Mouse (Mus musculus): Measurements from ENCODE around the gene Mre11a. TPM values are rescaled to one million over a fixed set of nuclear protein-coding genes. Genes with fewer than 3 reads are reported as not detected.

Gene Mre11a
- polyA plus RNA-seq, 1 experiment from 2014 or later = 40.5 TPM

DNA sequence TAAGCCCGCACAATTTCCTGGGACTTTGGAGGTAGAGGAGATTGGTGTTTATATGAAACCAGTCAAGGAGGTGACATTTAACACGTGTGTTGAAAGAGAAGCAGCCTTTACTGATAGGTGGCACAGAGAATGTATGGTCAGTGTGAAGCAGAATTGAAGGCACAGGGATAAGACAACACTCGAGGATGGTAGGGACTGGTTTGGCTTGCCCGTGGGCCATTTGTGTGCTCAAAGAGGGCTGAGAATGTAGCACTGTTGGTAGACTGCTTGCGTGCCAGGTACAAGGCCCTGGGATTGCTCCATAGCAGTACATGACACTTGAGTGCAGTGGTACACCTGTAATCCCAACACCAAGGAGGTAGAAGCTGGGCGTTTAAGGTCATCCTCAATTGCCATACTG is 2.9 kb downstream of the Mre11a start:
- Histone ChIP-seq H3K36me3 (ENCODE audit: control insufficient read depth, insufficient read depth, low read length) (peaks cover 3% of the 10 kb centered on the region; the same call in 1 of the 2 replicates), H3K4me2 (ENCODE audit: low read depth, low read length, severe bottlenecking) (no peak overlapping the region), H3K27me3 (ENCODE audit: control insufficient read depth, insufficient read depth, low read length) (no peaks in the 10 kb centered on the region), H3K4me3 (ENCODE audit: low read depth, low read length) (no peak overlapping the region), H3K9ac (ENCODE audit: low read length) (no peak overlapping the region), H3K27ac (ENCODE audit: low read depth, low read length) (no peak overlapping the region), H3K9me3 (ENCODE audit: control insufficient read depth, low read length) (no peaks in the 10 kb centered on the region), H3K4me1 (replicated peaks; ENCODE audit: control insufficient read depth, insufficient read depth, low read length) (no peaks in the 10 kb centered on the region)
- DNase-seq (ENCODE audit: low spot score) (no peak), ATAC-seq (replicated peaks; ENCODE audit: low FRiP score) (no peak)
- 94% methylated on average over 6 of the region's 6 CpGs for WGBS

DNA sequence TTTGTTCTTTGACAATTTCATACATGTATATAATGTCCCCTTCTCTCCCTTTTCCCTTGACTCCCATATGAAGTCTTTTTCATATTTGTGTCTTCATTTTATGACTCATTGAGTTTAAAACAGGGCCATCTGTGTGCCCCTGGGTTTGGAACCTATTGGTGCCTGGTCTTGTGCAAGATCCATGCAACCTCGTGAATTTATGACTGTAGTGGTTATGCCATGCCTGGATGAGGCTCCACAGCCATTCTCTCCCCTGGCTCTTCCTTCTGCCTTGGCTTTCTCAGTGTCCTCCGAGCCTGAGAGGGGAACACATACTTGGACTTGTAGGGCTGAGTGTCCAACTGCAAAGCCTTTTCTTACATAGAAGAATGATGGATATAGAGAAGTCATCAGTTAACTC is 21.3 kb downstream of the Mre11a start:
- ATAC-seq (replicated peaks; ENCODE audit: low FRiP score) (no peak), DNase-seq (ENCODE audit: low spot score) (no peak)
- WGBS = 87% methylated on average over 2 of the region's 2 CpGs
- no peaks in the 10 kb centered on the region for H3K4me1 ChIP-seq (replicated peaks; ENCODE audit: control insufficient read depth, insufficient read depth, low read length)
- H3K27ac ChIP-seq (ENCODE audit: low read depth, low read length) = no peak overlapping the region
- no peaks in the 10 kb centered on the region for H3K9me3 ChIP-seq (ENCODE audit: control insufficient read depth, low read length)
- peaks cover under 1% of the 10 kb centered on the region; the same call in 1 of the 2 replicates for H3K36me3 ChIP-seq (ENCODE audit: control insufficient read depth, insufficient read depth, low read length)
- H3K27me3 ChIP-seq (ENCODE audit: control insufficient read depth, insufficient read depth, low read length) = no peaks in the 10 kb centered on the region
- H3K4me2 ChIP-seq (ENCODE audit: low read depth, low read length, severe bottlenecking) = no peak overlapping the region
- H3K4me3 ChIP-seq (ENCODE audit: low read depth, low read length) = no peak overlapping the region
- H3K9ac ChIP-seq (ENCODE audit: low read length) = no peak overlapping the region

DNA sequence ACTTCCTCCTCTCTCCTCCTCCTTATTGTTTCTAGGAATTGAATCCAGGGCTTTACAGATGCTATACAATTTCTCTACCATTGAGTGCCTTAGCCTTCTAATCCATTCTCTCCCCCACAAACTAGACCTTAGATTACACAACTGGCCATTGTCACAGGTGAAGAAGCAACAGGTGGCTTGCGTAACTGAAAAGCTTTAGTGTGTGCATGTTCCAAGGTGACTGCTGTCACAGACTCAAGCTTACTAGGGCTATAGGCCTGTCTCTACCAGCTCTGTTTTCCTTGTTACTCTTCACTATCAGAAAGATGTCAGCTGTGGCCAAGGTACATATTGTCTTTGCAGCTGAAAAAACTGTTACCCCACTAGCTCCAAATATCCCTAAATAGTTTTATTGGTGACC is 22.3 kb downstream of the Mre11a start:
- 91% methylated on average over 1 of the region's 1 CpGs for WGBS
- Histone ChIP-seq H3K4me1 (replicated peaks; ENCODE audit: control insufficient read depth, insufficient read depth, low read length) (no peaks in the 10 kb centered on the region), H3K4me3 (ENCODE audit: low read depth, low read length) (no peak overlapping the region)

DNA sequence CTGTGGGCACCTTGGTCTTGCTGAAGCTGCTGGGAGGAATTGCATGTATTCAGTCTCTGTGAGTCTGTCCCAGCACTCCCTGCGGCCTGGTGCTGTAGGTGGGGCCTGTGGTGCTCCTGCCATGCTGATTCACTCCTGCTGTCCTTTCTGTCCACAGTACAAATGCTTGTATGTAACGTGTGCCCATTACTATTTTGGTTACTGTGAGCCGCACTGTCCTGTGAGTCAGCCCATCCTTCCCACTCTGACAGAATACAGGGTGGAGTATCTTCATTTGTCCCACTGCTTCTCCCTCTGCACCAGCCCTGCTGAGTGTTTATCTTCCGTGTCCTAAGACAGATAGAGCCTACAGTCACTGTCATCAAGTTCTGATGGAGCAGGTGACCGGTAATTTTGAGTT is 25.7 kb downstream of the Mre11a start:
- H3K4me1 ChIP-seq (replicated peaks; ENCODE audit: control insufficient read depth, insufficient read depth, low read length) = no peaks in the 10 kb centered on the region
- H3K4me2 ChIP-seq (ENCODE audit: low read depth, low read length, severe bottlenecking) = no peak overlapping the region
- H3K9me3 ChIP-seq (ENCODE audit: control insufficient read depth, low read length) = no peaks in the 10 kb centered on the region
- DNase-seq (ENCODE audit: low spot score) = no peak
- no peak overlapping the region for H3K9ac ChIP-seq (ENCODE audit: low read length)
- ATAC-seq (replicated peaks; ENCODE audit: low FRiP score) = no peak
- peaks cover 3% of the 10 kb centered on the region for H3K36me3 ChIP-seq (ENCODE audit: control insufficient read depth, insufficient read depth, low read length)
- H3K27ac ChIP-seq (ENCODE audit: low read depth, low read length) = no peak overlapping the region
- no peaks in the 10 kb centered on the region for H3K27me3 ChIP-seq (ENCODE audit: control insufficient read depth, insufficient read depth, low read length)
- H3K4me3 ChIP-seq (ENCODE audit: low read depth, low read length) = no peak overlapping the region
- WGBS = 96% methylated on average over 5 of the region's 5 CpGs

More for the DNA sequence above, 22.3 kb downstream of the Mre11a start:
- H3K36me3 ChIP-seq (ENCODE audit: control insufficient read depth, insufficient read depth, low read length) = no peaks in the 10 kb centered on the region; the same call in 1 of the 2 replicates
- no peak for ATAC-seq (replicated peaks; ENCODE audit: low FRiP score)
- no peaks in the 10 kb centered on the region for H3K9me3 ChIP-seq (ENCODE audit: control insufficient read depth, low read length)
- H3K27me3 ChIP-seq (ENCODE audit: control insufficient read depth, insufficient read depth, low read length) = no peaks in the 10 kb centered on the region
- DNase-seq (ENCODE audit: low spot score) = no peak
- no peak overlapping the region for H3K4me2 ChIP-seq (ENCODE audit: low read depth, low read length, severe bottlenecking)
- no peak overlapping the region for H3K27ac ChIP-seq (ENCODE audit: low read depth, low read length)
- H3K9ac ChIP-seq (ENCODE audit: low read length) = no peak overlapping the region

DNA sequence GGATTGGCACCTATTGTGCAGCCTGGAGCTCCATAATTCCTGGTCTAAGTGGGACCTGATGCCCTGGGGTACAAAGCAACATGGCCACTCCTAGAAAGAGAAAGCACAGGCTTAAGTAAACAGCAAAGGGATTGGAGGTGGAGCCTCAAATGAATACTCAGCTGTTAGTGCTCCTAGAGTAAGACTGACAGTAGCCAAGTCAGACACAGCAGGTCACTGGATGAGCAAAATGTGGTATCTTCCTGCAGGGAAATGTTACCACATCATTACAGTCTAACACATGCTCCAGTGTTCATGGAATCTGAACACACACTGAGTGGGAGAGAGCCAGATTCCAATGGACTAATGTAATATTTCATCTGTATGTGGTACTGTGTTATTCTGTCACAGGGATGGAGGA is 36.9 kb downstream of the Mre11a start:
- no peak overlapping the region for H3K4me2 ChIP-seq (ENCODE audit: low read depth, low read length, severe bottlenecking)
- H3K36me3 ChIP-seq (ENCODE audit: control insufficient read depth, insufficient read depth, low read length) = no peaks in the 10 kb centered on the region
- H3K4me1 ChIP-seq (replicated peaks; ENCODE audit: control insufficient read depth, insufficient read depth, low read length) = no peaks in the 10 kb centered on the region
- H3K27ac ChIP-seq (ENCODE audit: low read depth, low read length) = no peak overlapping the region
- H3K4me3 ChIP-seq (ENCODE audit: low read depth, low read length) = no peak overlapping the region
- no peaks in the 10 kb centered on the region for H3K27me3 ChIP-seq (ENCODE audit: control insufficient read depth, insufficient read depth, low read length)
- ATAC-seq (replicated peaks; ENCODE audit: low FRiP score) (no peak), DNase-seq (ENCODE audit: low spot score) (no peak)
- H3K9ac ChIP-seq (ENCODE audit: low read length) = no peak overlapping the region
- H3K9me3 ChIP-seq (ENCODE audit: control insufficient read depth, low read length) = no peaks in the 10 kb centered on the region

DNA sequence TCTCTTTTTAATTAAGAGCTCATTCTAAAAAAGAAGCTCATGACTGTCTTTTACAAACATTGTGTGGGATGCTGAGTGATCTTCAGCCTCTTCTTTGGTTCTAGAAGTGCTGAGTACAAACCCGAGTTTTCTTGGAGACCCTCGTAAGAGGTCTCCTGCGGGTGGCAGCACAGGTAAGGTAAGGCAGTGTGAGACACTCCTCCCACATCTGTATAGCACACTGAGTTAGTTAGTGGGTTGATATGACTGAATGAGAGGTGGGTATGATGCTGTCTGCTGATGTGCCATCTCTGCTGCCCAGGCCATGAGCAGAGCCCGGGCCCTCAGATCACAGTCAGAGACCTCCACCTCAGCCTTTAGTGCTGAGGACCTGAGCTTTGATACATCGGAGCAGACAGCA is 40.4 kb downstream of the Mre11a start:
- Histone ChIP-seq H3K9ac (ENCODE audit: low read length) (no peak overlapping the region), H3K27me3 (ENCODE audit: control insufficient read depth, insufficient read depth, low read length) (no peaks in the 10 kb centered on the region), H3K9me3 (ENCODE audit: control insufficient read depth, low read length) (no peaks in the 10 kb centered on the region), H3K4me2 (ENCODE audit: low read depth, low read length, severe bottlenecking) (no peak overlapping the region), H3K27ac (ENCODE audit: low read depth, low read length) (no peak overlapping the region), H3K4me3 (ENCODE audit: low read depth, low read length) (no peak overlapping the region), H3K36me3 (ENCODE audit: control insufficient read depth, insufficient read depth, low read length) (no peaks in the 10 kb centered on the region; the same call in 1 of the 2 replicates), H3K4me1 (replicated peaks; ENCODE audit: control insufficient read depth, insufficient read depth, low read length) (no peaks in the 10 kb centered on the region)
- ATAC-seq (replicated peaks; ENCODE audit: low FRiP score) (no peak), DNase-seq (ENCODE audit: low spot score) (no peak)
- 88% methylated on average over 5 of the region's 5 CpGs for WGBS

DNA sequence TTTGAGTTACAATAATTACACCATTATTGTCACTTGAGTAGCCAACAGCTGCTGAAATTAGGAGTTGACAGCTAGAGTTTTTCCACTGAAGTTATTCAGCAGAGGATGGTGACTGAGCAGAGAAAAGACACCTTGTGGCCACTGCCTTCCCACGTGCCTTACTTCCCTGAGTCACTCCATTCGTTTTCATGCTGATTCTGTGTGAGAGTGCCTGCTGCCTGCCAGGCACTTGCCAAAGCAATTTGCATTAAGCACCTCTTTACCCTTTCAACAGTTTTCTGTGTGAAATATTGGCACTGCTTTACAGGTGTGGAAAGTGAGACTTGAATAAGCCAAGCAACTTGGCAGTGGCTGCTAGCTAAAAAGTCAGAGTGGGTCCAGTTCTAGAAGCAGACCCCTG is 43.4 kb downstream of the Mre11a start:
- no peak for ATAC-seq (replicated peaks; ENCODE audit: low FRiP score)
- Histone ChIP-seq H3K36me3 (ENCODE audit: control insufficient read depth, insufficient read depth, low read length) (no peaks in the 10 kb centered on the region; the same call in 1 of the 2 replicates), H3K4me3 (ENCODE audit: low read depth, low read length) (no peak overlapping the region), H3K4me2 (ENCODE audit: low read depth, low read length, severe bottlenecking) (no peak overlapping the region), H3K4me1 (replicated peaks; ENCODE audit: control insufficient read depth, insufficient read depth, low read length) (no peaks in the 10 kb centered on the region), H3K9me3 (ENCODE audit: control insufficient read depth, low read length) (no peaks in the 10 kb centered on the region), H3K27me3 (ENCODE audit: control insufficient read depth, insufficient read depth, low read length) (no peaks in the 10 kb centered on the region), H3K9ac (ENCODE audit: low read length) (no peak overlapping the region), H3K27ac (ENCODE audit: low read depth, low read length) (no peak overlapping the region)
- DNase-seq (ENCODE audit: low spot score) = no peak
- WGBS = 90% methylated on average over 2 of the region's 2 CpGs

DNA sequence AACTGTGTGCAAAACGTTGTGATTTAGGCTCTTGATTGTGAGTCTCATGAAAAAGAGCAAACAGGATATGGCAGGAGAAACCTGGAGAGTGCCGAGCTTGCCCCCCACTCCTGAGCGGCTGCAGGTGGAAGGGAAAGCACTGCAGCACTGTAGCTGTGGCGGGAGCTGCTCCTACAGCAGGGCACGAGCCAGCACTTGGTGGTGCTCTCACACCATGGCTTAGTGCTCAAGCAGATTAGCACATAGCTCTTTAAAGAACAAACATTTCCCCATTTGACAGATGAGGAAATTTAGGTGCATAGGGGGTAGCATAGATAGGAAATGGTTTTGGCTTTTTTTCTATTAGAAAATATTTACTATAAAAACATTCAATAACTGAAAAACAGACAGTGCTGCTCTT is 47.6 kb downstream of the Mre11a start:
- no peaks in the 10 kb centered on the region; the same call in 1 of the 2 replicates for H3K36me3 ChIP-seq (ENCODE audit: control insufficient read depth, insufficient read depth, low read length)
- no peak for ATAC-seq (replicated peaks; ENCODE audit: low FRiP score)
- H3K27me3 ChIP-seq (ENCODE audit: control insufficient read depth, insufficient read depth, low read length) = no peaks in the 10 kb centered on the region
- no peak overlapping the region for H3K27ac ChIP-seq (ENCODE audit: low read depth, low read length)
- no peak overlapping the region for H3K4me3 ChIP-seq (ENCODE audit: low read depth, low read length)
- 85% methylated on average over 5 of the region's 5 CpGs for WGBS
- H3K4me2 ChIP-seq (ENCODE audit: low read depth, low read length, severe bottlenecking) = no peak overlapping the region
- no peak for DNase-seq (ENCODE audit: low spot score)
- H3K4me1 ChIP-seq (replicated peaks; ENCODE audit: control insufficient read depth, insufficient read depth, low read length) = no peaks in the 10 kb centered on the region
- H3K9me3 ChIP-seq (ENCODE audit: control insufficient read depth, low read length) = no peaks in the 10 kb centered on the region
- H3K9ac ChIP-seq (ENCODE audit: low read length) = no peak overlapping the region

DNA sequence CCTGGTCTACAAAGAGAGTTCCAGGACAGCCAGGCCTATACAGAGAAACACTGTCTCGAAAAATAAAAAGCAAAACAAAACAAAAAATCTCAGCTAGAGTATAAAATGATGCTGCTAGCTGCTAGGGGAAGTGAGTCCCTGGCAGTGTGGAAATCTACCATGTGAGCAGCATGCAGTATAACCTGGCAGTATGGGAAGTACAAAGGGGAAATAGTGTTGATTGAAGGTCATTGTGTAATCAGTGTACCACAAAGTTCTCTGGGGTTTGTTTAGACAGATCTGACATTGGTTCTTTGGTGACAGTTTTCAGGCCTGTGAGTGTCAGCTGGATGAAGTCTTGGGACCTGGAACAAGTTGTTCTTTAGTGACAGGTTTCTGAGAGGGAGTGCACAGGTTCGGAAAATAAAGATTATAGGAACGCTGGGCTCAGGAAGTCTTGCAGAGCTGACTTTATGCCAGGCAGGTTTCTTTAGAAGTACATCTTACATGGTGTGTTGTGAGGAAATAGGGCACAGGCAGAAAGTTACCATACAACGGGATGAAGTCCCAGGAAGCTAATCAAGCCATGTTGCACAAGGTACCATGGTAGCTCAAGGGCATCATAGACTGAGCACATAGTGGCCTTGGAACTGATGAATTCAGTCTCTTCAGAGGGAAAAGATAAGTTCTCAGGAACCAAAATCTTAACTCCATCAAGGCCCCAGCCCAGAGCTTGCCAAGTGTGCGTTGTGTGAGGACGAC is 51.1 kb downstream of the Mre11a start:
- Histone ChIP-seq H3K27ac (ENCODE audit: low read depth, low read length) (no peak overlapping the region), H3K4me3 (ENCODE audit: low read depth, low read length) (no peak overlapping the region), H3K9me3 (ENCODE audit: control insufficient read depth, low read length) (no peaks in the 10 kb centered on the region), H3K27me3 (ENCODE audit: control insufficient read depth, insufficient read depth, low read length) (no peaks in the 10 kb centered on the region), H3K36me3 (ENCODE audit: control insufficient read depth, insufficient read depth, low read length) (no peaks in the 10 kb centered on the region; the same call in 1 of the 2 replicates), H3K4me2 (ENCODE audit: low read depth, low read length, severe bottlenecking) (no peak overlapping the region), H3K4me1 (replicated peaks; ENCODE audit: control insufficient read depth, insufficient read depth, low read length) (no peaks in the 10 kb centered on the region), H3K9ac (ENCODE audit: low read length) (no peak overlapping the region)
- WGBS = 92% methylated on average over 6 of the region's 6 CpGs
- DNase-seq (ENCODE audit: low spot score) = no peak
- ATAC-seq (replicated peaks; ENCODE audit: low FRiP score) = no peak

Measured in forebrain, embryonic 11.5 days (tissue).